Mouse (Mus musculus) liver, adult (tissue): ENCODE measurements around the gene Rab4b.

Experiments
- GATA4 ChIP-seq: IDR thresholded peaks from 2 replicates; pipeline ENCODE4 v1.6.1; 2014; ENCODE audit warnings: mild to moderate bottlenecking, low read length; ENCODE audit not compliant: insufficient replicate concordance

The Rab4b gene

DNA sequence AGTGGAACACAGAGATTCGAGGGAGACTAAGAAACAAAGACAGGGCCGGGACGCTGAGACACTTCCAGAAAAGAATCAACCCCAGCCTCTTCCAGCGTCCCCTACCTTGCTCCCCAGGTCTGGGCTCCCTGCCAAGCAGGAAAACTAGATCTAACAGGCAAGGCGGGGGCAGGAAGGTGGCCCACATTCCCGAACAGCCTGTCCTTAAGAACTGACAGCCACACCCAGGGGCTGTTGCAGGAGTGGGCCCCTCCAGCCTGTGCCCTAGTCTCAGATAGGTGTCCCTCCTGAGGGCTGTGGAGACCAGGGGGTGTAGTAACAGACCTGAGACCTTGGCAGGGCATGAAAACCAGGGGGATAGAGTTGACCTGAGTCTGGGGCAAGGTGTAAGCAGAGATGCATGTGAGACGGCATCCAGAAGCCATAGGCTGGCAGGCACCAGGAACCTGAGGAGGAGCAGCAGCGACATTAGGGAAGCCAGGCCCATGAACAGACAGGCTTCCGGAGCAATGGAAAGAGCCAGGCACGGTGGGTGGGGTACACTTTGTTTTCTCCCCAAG, 25.4 kb downstream of the Rab4b start, which contains the start of gene Cyp2t4:
Gene Cyp2t4 (plus strand): TSS at position 510 of the 560 bp plus-strand sequence.
- no peak for TF ChIP-seq GATA4

DNA sequence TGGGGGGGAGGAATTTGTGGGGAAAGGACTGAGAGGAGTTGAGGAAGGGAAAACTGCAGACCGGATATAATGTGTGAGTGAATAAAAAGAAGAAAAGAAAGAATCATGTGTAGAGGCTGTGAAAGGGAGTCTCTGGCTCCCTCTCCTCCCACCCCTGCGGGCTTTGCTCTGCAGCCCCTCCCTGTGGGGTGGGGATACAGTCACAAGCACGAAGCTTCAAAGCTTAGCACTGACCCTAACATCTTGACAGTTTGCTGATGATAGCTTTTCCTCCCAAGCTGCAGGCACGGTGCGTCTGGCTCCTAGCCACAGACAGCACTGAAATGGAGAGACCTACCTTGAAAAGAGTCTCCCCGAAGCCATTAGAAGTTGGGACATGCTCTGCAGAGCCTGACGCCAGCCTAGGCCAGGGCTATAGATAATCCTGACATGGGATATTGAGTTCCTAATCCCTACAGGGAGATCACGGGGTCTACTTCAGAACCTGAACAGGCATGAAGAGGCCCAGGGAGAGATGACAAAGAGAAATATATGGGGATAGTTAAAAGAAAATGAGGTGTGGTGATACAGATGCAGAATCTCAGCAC, 42.2 kb downstream of the Rab4b start:
- no peak for TF ChIP-seq GATA4

DNA sequence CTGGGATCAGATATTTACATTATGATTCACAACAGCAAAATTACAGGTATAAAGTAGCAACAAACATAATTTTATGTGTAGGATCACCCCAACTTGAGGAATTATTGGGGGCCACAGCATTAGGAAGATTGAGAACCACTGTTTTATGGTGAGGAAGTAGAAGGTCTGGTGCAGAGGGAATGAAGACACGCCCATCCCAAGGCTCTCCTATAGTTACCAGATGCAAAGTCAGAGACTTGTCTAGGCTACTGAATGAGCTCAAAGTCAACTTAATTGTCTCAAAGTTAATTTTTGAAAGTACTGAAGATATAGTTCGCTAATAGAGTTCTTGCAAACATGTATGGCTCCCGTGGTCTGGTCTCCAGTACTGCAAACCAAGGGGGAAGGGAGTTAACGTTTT, 44.9 kb downstream of the Rab4b start:
- no peak for TF ChIP-seq GATA4

DNA sequence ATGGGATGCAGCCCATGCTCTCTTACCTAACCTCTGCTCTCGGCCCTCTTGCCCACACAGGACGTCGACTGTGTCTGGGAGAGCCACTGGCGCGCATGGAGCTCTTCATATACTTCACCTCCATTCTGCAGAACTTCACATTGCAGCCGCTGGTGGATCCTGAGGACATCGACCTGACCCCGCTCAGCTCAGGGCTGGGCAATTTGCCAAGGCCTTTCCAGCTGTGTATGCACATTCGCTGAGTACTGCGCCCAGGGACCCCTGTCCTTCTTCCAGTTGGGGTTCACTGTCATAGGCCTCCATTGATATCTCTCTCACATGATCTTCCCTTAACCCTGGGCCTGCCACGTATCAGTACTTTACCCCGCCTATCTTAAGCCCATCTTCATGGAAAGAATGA, 45.5 kb downstream of the Rab4b start:
- TF ChIP-seq GATA4: no peak

DNA sequence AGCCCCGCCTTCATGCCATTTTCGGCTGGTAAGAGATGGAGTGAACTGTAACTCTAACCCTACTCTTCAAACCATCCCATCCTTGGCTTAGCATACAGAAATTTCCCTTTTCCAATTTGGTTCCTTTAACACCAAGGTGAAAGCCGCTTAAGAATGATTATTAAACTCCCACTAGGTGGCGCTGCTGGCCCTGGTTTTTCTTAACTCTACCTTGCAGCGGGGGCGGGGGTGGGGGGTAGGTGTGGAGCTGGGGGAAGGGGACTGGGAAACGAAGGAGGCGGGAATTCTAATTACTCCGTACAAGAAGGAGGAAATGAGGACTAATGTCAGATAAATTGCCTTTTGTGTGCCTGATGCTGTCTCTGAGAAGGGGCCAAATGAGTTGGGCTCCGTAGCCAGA, 46.1 kb downstream of the Rab4b start:
- no peak for TF ChIP-seq GATA4

DNA sequence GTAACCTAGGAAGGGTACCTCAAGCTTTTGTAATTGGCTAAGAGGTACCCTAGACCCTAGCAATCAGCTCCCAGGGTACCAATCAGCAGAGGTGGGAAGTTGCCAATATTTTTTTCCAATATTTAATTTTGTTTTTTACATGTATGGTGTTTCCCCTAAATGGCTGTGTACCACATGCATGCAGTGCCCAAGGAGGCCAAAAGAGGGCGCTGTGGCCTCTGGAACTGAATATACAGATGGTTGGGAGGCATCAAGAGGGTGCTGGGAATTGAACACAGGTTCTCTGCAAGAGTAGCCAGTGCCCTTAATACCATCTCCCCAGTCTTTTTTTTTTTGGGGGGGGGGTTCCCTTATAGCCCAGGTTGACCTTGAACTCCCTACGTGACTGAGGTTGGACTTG, 47.3 kb downstream of the Rab4b start:
- no peak for TF ChIP-seq GATA4

DNA sequence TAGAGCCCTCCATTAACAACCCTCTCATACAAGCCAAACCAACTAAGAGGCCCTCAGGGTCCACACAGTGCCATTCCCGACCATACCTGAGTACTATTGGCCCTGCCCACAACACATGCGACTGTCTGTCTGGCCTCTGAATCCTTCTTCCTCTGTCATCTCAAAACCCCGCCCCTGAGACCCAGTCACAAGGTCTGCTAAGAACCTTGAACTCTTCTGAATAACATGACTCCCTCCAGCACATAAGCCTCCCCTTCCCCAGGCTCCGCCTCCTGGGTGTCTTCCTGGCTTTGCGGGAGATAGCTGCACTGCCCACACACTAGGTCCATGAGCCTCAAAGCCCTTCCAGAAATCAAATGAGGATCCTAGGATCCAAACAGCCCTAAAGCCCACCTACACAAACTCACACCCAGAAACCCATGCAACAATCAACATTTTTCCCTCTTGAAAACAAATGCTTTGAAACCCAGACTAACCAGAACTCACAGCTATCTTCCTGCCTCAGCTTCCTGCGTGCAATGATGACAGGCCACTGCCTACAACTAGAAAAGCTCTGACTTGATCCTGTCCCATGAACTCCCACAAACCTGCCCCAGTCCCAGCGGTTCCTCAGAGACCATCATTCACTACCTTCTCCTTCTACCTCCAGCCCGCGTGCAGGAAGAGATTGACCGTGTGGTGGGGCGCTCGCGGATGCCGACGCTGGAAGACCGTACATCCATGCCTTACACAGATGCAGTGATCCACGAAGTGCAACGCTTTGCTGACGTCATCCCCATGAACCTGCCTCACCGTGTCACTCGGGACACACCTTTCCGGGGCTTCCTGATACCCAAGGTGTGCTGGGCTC, 48.0 kb downstream of the Rab4b start:
- TF ChIP-seq GATA4: no peak

DNA sequence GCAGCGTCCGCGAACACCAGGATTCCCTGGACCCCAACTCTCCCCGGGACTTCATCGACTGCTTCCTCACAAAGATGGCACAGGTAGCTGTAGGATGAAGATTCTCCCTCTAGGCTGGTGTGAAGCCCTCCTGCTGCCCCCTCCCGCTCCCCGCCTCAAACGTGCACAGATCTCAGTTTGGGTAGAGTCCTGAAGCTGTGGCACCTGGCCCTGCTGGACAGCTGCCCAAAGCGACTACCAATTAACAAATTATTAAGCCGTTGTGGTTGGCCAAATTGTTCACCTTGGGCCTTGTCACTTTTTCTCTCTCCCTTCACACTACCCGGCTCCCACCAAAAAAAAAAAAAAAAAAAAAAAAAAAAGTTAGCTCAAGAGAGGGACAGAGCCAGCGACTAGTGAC, 48.9 kb downstream of the Rab4b start:
- no peak for TF ChIP-seq GATA4

DNA sequence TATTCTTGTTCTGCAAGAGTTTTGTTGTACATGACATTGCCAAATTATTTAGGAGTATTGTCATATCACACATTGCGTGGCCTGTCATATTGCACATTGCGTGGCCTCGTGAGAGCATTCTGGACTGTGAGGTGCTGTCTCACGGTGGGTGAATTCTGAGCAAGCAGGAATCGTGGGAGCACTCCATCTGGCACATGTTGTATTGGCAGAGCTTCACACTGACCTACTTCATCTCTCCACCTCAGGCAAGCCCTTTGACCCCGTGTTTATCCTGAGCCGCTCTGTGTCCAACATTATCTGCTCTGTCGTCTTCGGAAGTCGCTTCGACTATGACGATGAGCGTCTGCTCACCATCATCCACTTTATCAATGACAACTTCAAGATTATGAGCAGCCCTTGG, 49.8 kb downstream of the Rab4b start:
- TF ChIP-seq GATA4: no peak; the same call in 1 of the 2 replicates

DNA sequence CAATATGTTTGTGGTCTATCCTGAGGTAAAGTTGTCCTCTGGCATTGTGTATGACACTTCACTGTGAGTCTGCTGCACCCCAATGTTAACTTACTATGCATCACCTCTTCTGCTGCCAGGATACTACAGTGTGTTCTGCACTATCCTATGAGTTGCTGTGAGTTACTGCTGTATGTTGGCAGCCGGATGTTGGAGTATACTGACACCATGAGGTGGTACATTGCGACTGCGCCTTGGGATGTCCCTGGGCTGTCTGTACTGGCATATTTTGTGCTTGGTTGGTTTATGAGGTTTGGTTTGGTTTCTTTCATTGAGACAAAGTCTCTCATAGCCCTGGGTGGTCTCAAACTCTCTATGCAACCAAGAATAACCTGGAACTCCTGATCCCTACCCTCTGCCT, 50.5 kb downstream of the Rab4b start:
- TF ChIP-seq GATA4: no peak

DNA sequence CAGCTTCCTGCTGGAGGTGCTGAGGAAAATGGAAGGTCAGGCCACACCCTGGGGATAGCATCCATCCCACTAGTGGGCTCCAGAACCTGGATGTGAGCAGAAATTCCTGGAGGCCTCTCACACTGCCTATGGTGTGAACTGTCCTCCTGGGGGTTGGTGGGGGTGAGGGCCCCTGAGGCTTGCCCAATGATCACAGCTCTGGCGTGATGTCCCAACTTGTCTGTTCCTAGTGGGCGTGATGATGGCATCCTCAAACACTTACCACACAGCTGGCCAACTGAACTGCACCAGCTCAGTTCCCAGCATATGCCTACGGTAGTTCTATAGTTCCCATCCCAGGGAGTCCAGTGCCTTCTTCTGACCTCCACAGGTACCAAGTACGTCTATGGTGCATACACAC, 53.7 kb downstream of the Rab4b start:
- TF ChIP-seq GATA4: no peak

DNA sequence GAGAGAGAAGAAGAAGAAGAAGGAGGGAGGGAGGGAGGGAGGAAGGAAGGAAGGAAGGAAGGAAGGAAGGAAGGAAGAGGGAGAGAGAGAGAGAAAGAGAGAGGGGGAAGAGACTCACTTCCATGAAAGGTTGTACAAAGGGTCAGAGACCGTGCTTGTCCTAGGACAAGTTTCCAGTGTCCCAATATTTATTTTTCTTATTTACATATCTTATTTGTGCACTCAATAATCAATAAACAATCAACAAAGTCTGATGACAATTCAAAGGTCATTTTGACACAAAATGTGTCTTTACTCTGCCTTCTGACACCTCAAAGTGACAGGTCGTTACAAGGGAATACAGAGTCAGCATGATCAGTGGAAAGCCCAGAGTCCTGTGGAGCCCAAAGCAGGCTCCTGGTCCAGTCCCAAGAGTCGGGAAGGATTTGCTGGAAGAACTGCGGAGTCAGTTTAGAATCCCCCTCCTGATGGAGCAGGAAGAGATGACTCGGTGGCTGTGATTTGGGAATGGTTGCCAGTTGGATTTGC, 54.3 kb downstream of the Rab4b start:
- no peak for TF ChIP-seq GATA4

DNA sequence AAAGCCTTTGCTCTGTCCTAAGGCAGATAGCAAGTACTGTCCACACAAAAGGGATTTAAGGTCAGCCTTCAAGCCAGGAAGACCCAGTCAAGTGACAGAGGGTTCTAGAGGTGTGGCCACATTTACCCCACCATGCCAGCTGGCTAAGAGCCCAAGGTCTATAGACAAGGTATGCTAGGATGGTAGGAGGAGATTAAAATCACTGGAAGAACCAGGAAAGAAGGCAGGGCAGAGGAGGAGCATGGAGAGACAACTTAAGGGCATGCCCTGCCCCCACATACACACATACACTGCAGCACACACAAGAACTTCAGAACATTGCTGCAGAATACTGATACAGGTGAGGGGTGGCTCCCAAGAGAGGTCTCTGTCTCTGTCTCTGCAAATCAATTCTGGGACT, 59.0 kb downstream of the Rab4b start, which contains the start of gene Cyp2f2:
Gene Cyp2f2 (plus strand): TSS at position 234 of the 400 bp plus-strand sequence.
- TF ChIP-seq GATA4: peak; percentile 42; the same call in 1 of the 2 replicates
